Mouse (Mus musculus): ENCODE measurements around the gene Mill2. TPM values are rescaled to one million over a fixed set of nuclear protein-coding genes. Genes with fewer than 3 reads are reported as not detected.
"Not testable (repeated sequence)": the region's sequence is repeated elsewhere in the genome, so short reads cannot be mapped to it uniquely, and the experiment has no call there.

Mill2 gene
- polyA plus RNA-seq, 1 experiment from 2014 or later = 0.03 TPM

GRCm38 (mm10) chr7:18840386-18841173 is 814 bp downstream of the Mill2 start:
- H3K27me3 ChIP-seq = no peaks in the 10 kb centered on the region
- no peak for TF ChIP-seq CTCF (IDR thresholded peaks at IDR 0.05)
- DNase-seq (ENCODE audit: low read depth, low spot score) (no peak), ATAC-seq (peak; percentile 57)
- CTCF ChIA-PET = interaction anchor here (0.8 kb wide), 1 partner anchor 18 kb away, joined by 3 read pairs; no protein-coding TSS in a partner anchor
- POLR2A ChIA-PET = interaction anchor here (0.7 kb wide), 1 partner anchor 92 kb away, joined by 3 read pairs; no protein-coding TSS in a partner anchor
- in situ Hi-C loops (cut with MboI; ENCODE audit: low pct_unique_long_range_greater_than_20kb) = no loop called here

GRCm38 (mm10) chr7:18841174-18841567 is 1.4 kb downstream of the Mill2 start:
- CTCF ChIA-PET = no interaction called here
- in situ Hi-C loops (cut with MboI; ENCODE audit: low pct_unique_long_range_greater_than_20kb) = no loop called here
- POLR2A ChIA-PET = interaction anchor here (0.7 kb wide), 1 partner anchor 92 kb away, joined by 3 read pairs; no protein-coding TSS in a partner anchor
- no peak for TF ChIP-seq CTCF (IDR thresholded peaks at IDR 0.05)
- ATAC-seq (no peak), DNase-seq (ENCODE audit: low read depth, low spot score) (no peak)
- H3K27me3 ChIP-seq = no peaks in the 10 kb centered on the region

GRCm38 (mm10) chr7:18844811-18845210 is 5.0 kb downstream of the Mill2 start:
- POLR2A ChIA-PET = no interaction called here
- no peaks in the 10 kb centered on the region for H3K27me3 ChIP-seq
- no peak for DNase-seq (ENCODE audit: low read depth, low spot score)
- in situ Hi-C loops (cut with MboI; ENCODE audit: low pct_unique_long_range_greater_than_20kb) = no loop called here
- TF ChIP-seq CTCF (IDR thresholded peaks at IDR 0.05) = no peak
- ATAC-seq = no peak
- CTCF ChIA-PET = no interaction called here

GRCm38 (mm10) chr7:18848395-18848794 is 8.6 kb downstream of the Mill2 start:
- no peaks in the 10 kb centered on the region for H3K27me3 ChIP-seq
- ChIA-PET POLR2A (no interaction called here), CTCF (no interaction called here)
- in situ Hi-C loops (cut with MboI; ENCODE audit: low pct_unique_long_range_greater_than_20kb) = no loop called here
- no peak for ATAC-seq
- TF ChIP-seq CTCF (IDR thresholded peaks at IDR 0.05) = no peak
- DNase-seq (ENCODE audit: low read depth, low spot score) = no peak

GRCm38 (mm10) chr7:18858310-18858916 is 18.6 kb downstream of the Mill2 start:
- ATAC-seq = peak; percentile 94
- TF ChIP-seq CTCF (IDR thresholded peaks at IDR 0.05) = no peak
- H3K27me3 ChIP-seq = no peaks in the 10 kb centered on the region
- peak; percentile 19 for DNase-seq (ENCODE audit: low read depth, low spot score)
- in situ Hi-C loops (cut with MboI; ENCODE audit: low pct_unique_long_range_greater_than_20kb) = loop anchor here (25.0 kb wide), 1 partner anchor 646 kb away; no protein-coding TSS in a partner anchor
- CTCF ChIA-PET = interaction anchor here (1.2 kb wide), 1 partner anchor 15 kb away, joined by 3 read pairs; no protein-coding TSS in a partner anchor
- POLR2A ChIA-PET = no interaction called here

- no peaks in the 10 kb centered on the region for H3K27me3 ChIP-seq
- ChIA-PET POLR2A (no interaction called here), CTCF (interaction anchor here (1.6 kb wide), 1 partner anchor 10 kb away, joined by 5 read pairs; no protein-coding TSS in a partner anchor)
- no peak for TF ChIP-seq CTCF (IDR thresholded peaks at IDR 0.05)
- in situ Hi-C loops (cut with MboI; ENCODE audit: low pct_unique_long_range_greater_than_20kb) = loop anchor here (25.0 kb wide), 1 partner anchor 650 kb away; no protein-coding TSS in a partner anchor
- no peak for ATAC-seq
- no peak for DNase-seq (ENCODE audit: low read depth, low spot score)
These were observed 23.0 kb downstream of the Mill2 start for GRCm38 (mm10) chr7:18862801-18863200.

- DNase-seq (ENCODE audit: low read depth, low spot score) (no peak), ATAC-seq (no peak)
- ChIA-PET CTCF (interaction anchor here (0.8 to 1.8 kb wide), 2 partner anchors 12 to 119 kb away, joined by 3 to 5 read pairs; no protein-coding TSS in a partner anchor), POLR2A (no interaction called here)
- TF ChIP-seq CTCF (IDR thresholded peaks at IDR 0.05) = peak; percentile 50
- in situ Hi-C loops (cut with MboI; ENCODE audit: low pct_unique_long_range_greater_than_20kb) = loop anchor here (25.0 kb wide), 1 partner anchor 656 kb away; no protein-coding TSS in a partner anchor
- H3K27me3 ChIP-seq = no peaks in the 10 kb centered on the region
These were observed 28.7 kb downstream of the Mill2 start for GRCm38 (mm10) chr7:18868491-18868890.

- POLR2A ChIA-PET; H3K27me3 ChIP-seq; CTCF ChIA-PET; DNase-seq (ENCODE audit: low read depth, low spot score); ATAC-seq: not testable (repeated sequence)
- in situ Hi-C loops (cut with MboI; ENCODE audit: low pct_unique_long_range_greater_than_20kb) = loop anchor here (10.0 to 25.0 kb wide), 2 partner anchors 126 to 659 kb away; no protein-coding TSS in a partner anchor
These were observed 31.3 kb downstream of the Mill2 start, which contains the start of gene Pglyrp1 for GRCm38 (mm10) chr7:18871031-18871430. Gene Pglyrp1, plus strand, starts transcription at chr7:18871331.

GRCm38 (mm10) chr7:18872014-18872802 is 32.4 kb downstream of the Mill2 start:
- DNase-seq (ENCODE audit: low read depth, low spot score) = no peak
- ATAC-seq = no peak
- TF ChIP-seq CTCF (IDR thresholded peaks at IDR 0.05) = no peak
- in situ Hi-C loops (cut with MboI; ENCODE audit: low pct_unique_long_range_greater_than_20kb) = loop anchor here (10.0 to 25.0 kb wide), 2 partner anchors 127 to 660 kb away; no protein-coding TSS in a partner anchor
- ChIA-PET CTCF (interaction anchor here (0.9 to 2.1 kb wide), 4 partner anchors 8 to 1799 kb away, joined by 3 to 7 read pairs (median 4); partner anchors contain the start of gene Psg16), POLR2A (no interaction called here)
- no peaks in the 10 kb centered on the region for H3K27me3 ChIP-seq

GRCm38 (mm10) chr7:18872816-18873215 is 33.0 kb downstream of the Mill2 start:
- TF ChIP-seq CTCF (IDR thresholded peaks at IDR 0.05) = no peak
- no peaks in the 10 kb centered on the region for H3K27me3 ChIP-seq
- POLR2A ChIA-PET = no interaction called here
- in situ Hi-C loops (cut with MboI; ENCODE audit: low pct_unique_long_range_greater_than_20kb) = loop anchor here (10.0 to 25.0 kb wide), 2 partner anchors 128 to 661 kb away; no protein-coding TSS in a partner anchor
- DNase-seq (ENCODE audit: low read depth, low spot score) (no peak), ATAC-seq (no peak)
- CTCF ChIA-PET = interaction anchor here (0.9 to 2.1 kb wide), 5 partner anchors 9 to 1799 kb away, joined by 3 to 7 read pairs (median 3); partner anchors contain the start of gene Psg16
